Mouse (Mus musculus) right cerebral cortex, postnatal 4 days (tissue): ENCODE data around the gene Trpv3.

Source experiments
- DNase-seq: peaks from one replicate; pipeline ENCODE4 v3.0.0-alpha.2; 2022

Trpv3 gene

GRCm38 (mm10) chr11:73267267-73267666 is at the start of gene Trpv3:
TSS of gene Trpv3 (plus strand) at chr11:73267388.
- DNase-seq = no peak

- DNase-seq = no peak
Observed at GRCm38 (mm10) chr11:73219671-73220070, 47.5 kb upstream of the Trpv3 start.

- no peak for DNase-seq
Observed at GRCm38 (mm10) chr11:73220651-73221050, 46.5 kb upstream of the Trpv3 start.

- no peak for DNase-seq
Observed at GRCm38 (mm10) chr11:73222846-73223245, 44.3 kb upstream of the Trpv3 start.

- no peak for DNase-seq
Observed at GRCm38 (mm10) chr11:73223966-73224365, 43.2 kb upstream of the Trpv3 start.

GRCm38 (mm10) chr11:73225856-73226255 is 41.3 kb upstream of the Trpv3 start:
- DNase-seq = no peak

GRCm38 (mm10) chr11:73228881-73229280 is 38.3 kb upstream of the Trpv3 start:
- no peak for DNase-seq

GRCm38 (mm10) chr11:73230081-73230480 is 37.1 kb upstream of the Trpv3 start:
- DNase-seq = no peak

GRCm38 (mm10) chr11:73232513-73232912 is 34.7 kb upstream of the Trpv3 start:
- no peak for DNase-seq

- DNase-seq = no peak
Observed at GRCm38 (mm10) chr11:73233992-73234391, 33.2 kb upstream of the Trpv3 start, which contains the start of gene Trpv1. TSS of gene Trpv1 (plus strand) at chr11:73234292.

- no peak for DNase-seq
Observed at GRCm38 (mm10) chr11:73235990-73236701, 31.0 kb upstream of the Trpv3 start.

GRCm38 (mm10) chr11:73236731-73237130 is 30.5 kb upstream of the Trpv3 start:
- no peak for DNase-seq

GRCm38 (mm10) chr11:73242199-73242598 is 25.0 kb upstream of the Trpv3 start:
- no peak for DNase-seq

GRCm38 (mm10) chr11:73242777-73243176 is 24.4 kb upstream of the Trpv3 start:
- no peak for DNase-seq

GRCm38 (mm10) chr11:73257362-73257945 is 9.7 kb upstream of the Trpv3 start:
- DNase-seq = no peak

- no peak for DNase-seq
Observed at GRCm38 (mm10) chr11:73258664-73259063, 8.5 kb upstream of the Trpv3 start.

GRCm38 (mm10) chr11:73260457-73260856 is 6.7 kb upstream of the Trpv3 start:
- no peak for DNase-seq

GRCm38 (mm10) chr11:73261385-73261784 is 5.8 kb upstream of the Trpv3 start:
- no peak for DNase-seq

- no peak for DNase-seq
Observed at GRCm38 (mm10) chr11:73274821-73275220, 7.6 kb downstream of the Trpv3 start.

- no peak for DNase-seq
Observed at GRCm38 (mm10) chr11:73280710-73281109, 13.5 kb downstream of the Trpv3 start.

GRCm38 (mm10) chr11:73281528-73282027 is 14.4 kb downstream of the Trpv3 start:
- peak; percentile 68 for DNase-seq

- DNase-seq = no peak
Observed at GRCm38 (mm10) chr11:73283369-73283768, 16.2 kb downstream of the Trpv3 start.

GRCm38 (mm10) chr11:73283926-73284325 is 16.7 kb downstream of the Trpv3 start:
- DNase-seq = no peak

GRCm38 (mm10) chr11:73284351-73284750 is 17.2 kb downstream of the Trpv3 start:
- no peak for DNase-seq
